Mouse (Mus musculus): ENCODE data around the gene Cnfn.

- TF ChIP-seq CTCF (IDR thresholded peaks at IDR 0.05; ENCODE audit: extremely low read depth, insufficient read depth, insufficient read length, insufficient replicate concordance) (no peak), POLR2A (IDR thresholded peaks at IDR 0.05; ENCODE audit: low read depth, low read length) (no peak)
Measured at GRCm38 (mm10) chr7:25378181-25379100, 8.9 kb upstream of the Cnfn start.
